Mouse (Mus musculus) embryonic fibroblast, embryonic 13.5 days (primary cell): ENCODE data around the gene Ndufs6.

Experiments
- CTCF ChIP-seq: IDR thresholded peaks from 2 replicates; pipeline ENCODE4 v1.5.1; 2011; ENCODE audit warnings: mild to moderate bottlenecking, control low read depth, low read length, moderate library complexity, borderline replicate concordance; ENCODE audit not compliant: insufficient read depth
- POLR2A ChIP-seq: IDR thresholded peaks from 2 replicates; pipeline ENCODE4 v1.6.1; 2011; ENCODE audit warnings: low read depth, mild to moderate bottlenecking, control low read depth, low read length, moderate library complexity

GRCm38 (mm10) chr13:73351910-73352309 lies 23.6 kb upstream of the Ndufs6 start:
- no peak for TF ChIP-seq CTCF
- TF ChIP-seq POLR2A, result no peak
